Mouse (Mus musculus) spleen, adult 18-20 months (tissue): ENCODE data around the gene Vinac1.
"Not testable (repeated sequence)": the region's sequence is repeated elsewhere in the genome, so short reads cannot be mapped to it uniquely, and the experiment has no call there.

Source experiments
- DNase-seq, 2 experiments: peaks; one replicate each; pipeline ENCODE4 v3.0.0; 2022; ENCODE audit warnings: mixed read lengths in 2 of 2

Vinac1 gene

DNA sequence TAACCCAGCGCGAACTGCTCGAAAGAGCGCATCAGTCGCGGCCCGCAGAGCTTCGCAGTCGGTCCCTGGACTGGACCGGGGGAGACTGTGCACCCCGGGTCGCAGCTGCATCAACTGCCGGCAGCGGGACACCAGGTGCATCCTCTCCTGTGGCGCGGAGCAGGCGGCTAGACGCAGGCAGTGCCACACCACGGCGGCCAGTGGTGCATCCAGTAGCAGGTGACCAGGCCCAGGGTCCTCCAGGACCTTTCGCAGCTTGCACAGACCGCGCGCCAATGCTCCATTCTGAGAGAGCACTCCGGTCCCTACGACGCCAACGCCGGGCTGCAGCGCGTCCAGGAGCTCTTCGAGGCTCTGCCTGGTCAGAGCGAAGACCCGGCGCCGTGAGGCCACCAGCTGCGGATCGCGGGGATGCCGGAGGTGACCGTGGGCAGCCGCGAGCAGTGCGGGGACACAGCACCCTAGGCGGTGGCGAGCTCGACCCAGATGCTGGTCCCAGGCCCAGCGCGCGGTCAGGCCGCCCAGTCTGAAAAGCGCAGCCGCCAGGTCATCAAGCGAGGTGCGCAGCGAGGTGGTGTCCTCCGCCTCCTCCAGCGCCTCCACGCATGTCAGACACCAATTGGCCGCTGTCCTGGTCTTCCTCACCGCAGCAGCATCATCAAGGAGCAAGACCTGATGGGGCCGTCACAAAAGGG lies 8.9 kb downstream of the Vinac1 start:
- no peak for DNase-seq

- DNase-seq = no peak
These were observed 9.5 kb downstream of the Vinac1 start for GRCm38 (mm10) chr2:129038426-129038936.

DNA sequence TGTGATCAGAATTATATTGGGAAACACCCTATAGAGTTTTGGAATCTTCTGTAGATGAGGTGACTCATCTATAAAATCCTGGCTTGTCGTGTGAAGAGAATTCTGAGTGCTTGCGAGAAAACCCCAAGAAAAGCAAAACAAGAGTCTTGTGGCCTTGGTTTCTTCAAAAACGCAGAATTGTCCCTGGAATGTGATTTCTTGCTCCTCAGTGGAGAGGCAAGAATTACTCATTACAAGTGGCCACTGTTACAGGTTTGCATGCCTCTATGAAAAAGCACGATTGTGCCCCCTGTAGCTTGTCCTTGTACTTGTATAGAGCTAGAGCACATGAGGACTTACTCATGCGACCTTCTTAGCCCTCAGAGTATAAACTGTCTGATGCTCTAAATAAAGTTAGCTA lies 12.6 kb downstream of the Vinac1 start:
- DNase-seq = no peak

GRCm38 (mm10) chr2:129024820-129025219 lies 23.2 kb downstream of the Vinac1 start:
- DNase-seq = no peak

DNA sequence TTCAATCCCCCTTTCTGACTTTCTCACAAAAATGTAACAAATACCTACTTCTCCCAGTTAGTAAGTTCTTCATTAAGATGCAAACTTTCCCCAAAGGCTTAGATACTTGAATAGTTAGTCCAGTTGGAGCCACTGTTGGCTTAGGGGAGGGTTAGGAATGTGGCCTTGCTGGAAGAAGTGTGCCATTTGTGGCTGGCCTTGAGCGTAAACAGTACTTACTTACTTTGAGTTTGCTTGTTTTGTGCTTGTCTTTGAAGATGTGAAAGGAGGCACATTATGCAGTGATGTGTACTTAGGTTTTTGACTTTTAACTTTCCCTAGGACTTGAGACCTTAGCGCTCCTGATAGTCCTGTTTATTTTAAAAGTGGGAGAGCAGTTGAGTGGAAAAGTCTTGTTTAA lies 27.9 kb downstream of the Vinac1 start:
- no peak for DNase-seq

- DNase-seq = not testable (repeated sequence)
These were observed 39.1 kb downstream of the Vinac1 start for GRCm38 (mm10) chr2:129008867-129009266.

- DNase-seq = no peak
These were observed 41.7 kb downstream of the Vinac1 start for GRCm38 (mm10) chr2:129006194-129006749.

DNA sequence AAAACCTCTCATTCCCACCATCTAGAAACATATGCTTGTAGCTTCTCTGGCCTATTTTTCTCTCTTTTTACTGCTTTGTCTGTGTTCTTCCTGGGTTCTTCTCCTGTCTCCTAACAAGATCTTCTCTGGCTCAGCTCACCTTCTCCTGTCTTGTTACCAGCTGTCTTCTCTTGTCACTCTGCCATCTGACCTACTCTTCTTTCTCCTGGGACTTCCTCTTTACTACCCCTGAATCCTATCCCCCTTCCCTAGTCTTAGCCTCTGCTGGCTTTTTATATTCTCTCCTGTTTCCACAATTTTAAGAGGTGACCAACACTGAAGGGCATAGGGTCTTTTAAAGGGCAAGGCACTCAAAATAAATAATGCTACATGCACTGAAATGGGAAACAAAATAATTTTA lies 43.1 kb downstream of the Vinac1 start:
- DNase-seq = no peak

- DNase-seq = no peak
These were observed 63.2 kb downstream of the Vinac1 start for GRCm38 (mm10) chr2:128984746-128985145.

- no peak for DNase-seq
These were observed 72.4 kb downstream of the Vinac1 start for GRCm38 (mm10) chr2:128975572-128975971.
